Mouse (Mus musculus) R1 (cell line): ENCODE measurements at regions not wholly inside any gene's neighbourhood (a gene's known extent, or its start where the extent isn't known, plus 50 kb on each side); places are given as distances from the start of the nearest gene placed in this dataset.
"Not testable (repeated sequence)": the region's sequence is repeated elsewhere in the genome, so short reads cannot be mapped to it uniquely, and the experiment has no call there.

ENCODE experiments used
- DNase-seq: peaks from one replicate; pipeline ENCODE4 v3.0.0-alpha.2; 2018; ENCODE audit warnings: low read depth, low spot score

DNA sequence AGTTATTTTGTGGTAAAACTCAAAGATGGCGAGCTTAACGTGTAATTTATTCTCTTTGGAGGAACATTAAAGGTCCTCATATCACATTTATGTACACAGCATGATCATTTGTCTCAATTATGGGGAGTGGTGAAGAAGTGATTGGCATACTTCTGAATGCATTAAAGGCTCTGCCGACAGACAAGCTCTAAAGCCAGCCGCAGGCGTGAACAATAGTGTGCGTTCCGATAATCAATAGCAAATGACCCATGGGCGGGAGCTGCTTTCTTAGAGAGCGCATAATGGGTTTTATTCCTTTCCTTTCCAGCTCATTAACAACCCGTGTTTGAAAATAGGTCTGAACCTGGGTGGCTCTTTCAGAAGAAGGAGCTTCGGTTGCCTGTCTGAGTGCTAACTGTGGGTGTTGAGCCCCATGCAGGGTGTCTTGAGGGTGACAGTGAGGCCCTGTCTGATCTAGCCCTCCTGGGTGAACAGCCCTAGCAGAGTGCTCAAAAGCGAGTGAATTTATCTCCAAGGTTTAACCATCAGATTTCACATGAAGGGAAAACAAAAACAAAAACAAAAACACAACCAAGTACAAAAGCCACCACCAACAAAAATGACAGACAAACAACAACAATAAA lies 210.5 kb downstream of the Zfp619 start:
- DNase-seq: no peak

DNA sequence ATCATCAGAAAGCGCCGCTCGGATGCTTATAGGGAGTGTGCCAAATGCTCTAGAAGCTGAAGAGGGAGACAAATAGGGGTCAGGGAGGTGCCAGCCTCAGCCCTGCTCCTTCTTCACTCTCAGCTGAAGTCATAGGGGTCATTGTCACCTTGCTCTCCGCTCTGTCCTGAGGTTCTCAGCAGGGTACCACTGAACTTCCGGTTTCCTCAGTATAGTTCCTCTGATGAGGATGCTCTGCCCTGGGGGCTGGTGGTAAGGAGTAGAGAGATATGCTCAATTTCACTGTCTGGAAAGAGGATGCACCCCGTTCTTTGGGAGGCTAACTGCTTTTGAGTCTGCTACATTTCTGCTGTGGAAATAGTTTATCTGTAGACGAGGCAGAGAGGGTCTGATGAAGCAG lies 211.4 kb downstream of the Zfp619 start:
- DNase-seq: peak; percentile 42

DNA sequence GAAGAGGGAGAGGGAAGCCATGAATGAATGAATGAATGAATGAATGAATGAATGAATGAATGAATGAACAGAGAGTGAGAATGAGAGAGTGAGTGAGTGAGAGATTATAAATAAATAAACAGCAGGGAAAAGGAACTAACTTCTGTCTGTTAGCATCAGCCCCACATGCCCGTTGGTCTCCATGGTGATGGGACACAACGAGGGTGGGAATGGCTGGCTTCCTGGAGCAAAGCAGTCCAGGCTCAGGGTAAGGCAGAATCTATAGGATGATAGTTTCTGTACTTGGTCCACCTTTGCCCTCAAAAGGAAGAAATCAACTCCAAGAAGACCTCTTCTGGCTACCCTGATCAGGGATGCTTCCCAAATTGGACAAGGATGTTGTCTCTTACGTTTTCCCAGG lies 212.2 kb downstream of the Zfp619 start:
- no peak for DNase-seq

DNA sequence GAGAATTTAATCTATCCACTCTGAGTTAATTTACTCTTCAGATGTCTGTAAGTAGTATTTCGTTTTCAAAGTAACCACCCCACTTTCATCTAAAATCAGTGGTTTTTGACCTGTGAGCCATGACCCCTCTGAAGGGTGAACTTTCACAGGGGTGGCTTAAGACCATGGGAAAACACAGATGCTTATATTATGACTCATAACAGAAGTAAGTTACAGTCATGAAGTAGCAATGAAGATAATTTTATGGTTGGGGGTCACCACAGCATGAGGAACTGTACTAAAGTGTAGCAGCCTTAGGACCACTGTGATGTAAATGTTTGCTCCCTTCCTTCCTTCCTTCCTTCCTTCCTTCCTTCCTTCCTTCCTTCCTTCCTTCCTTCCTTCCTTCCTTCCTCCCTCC lies 215.2 kb downstream of the Zfp619 start:
- no peak for DNase-seq

DNA sequence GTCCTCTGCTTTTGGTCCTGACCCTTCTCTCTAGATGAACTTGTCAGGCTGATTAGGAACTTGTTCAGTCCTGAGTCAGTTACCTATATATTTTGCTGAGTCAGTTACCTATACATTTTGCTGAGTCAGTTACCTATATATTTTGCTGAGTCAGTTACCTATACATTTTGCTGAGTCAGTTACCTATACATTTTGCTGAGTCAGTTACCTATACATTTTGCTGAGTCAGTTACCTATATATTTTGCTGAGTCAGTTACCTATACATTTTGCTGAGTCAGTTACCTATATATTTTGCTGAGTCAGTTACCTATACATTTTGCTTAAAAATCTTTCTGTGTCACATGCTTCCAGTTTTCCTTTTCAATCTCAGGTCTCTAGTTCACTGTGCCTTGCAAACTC lies 230.8 kb downstream of the Zfp619 start:
- not testable (repeated sequence) for DNase-seq

DNA sequence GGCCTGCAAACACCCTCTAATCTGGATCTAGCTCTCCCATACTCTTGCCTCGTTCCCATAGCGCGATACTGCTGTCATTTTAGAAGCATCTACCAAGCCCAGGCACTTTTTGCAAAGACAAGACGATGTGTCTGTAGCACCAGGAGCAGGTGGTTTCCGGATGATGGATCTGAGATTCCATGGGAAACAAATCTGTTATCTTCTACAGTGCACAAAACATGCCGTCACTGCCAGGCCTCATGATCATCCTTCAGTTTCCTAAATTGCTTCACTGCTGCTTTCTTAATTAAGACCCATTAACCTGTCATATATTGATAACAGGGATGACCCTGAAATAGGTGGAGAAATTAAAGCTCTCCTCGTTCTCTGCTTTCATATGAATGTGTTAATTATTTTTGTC lies 232.9 kb downstream of the Zfp619 start:
- no peak for DNase-seq

- DNase-seq: no peak
These were observed 246.8 kb downstream of the Zfp619 start for GRCm38 (mm10) chr7:39764366-39764765.

DNA sequence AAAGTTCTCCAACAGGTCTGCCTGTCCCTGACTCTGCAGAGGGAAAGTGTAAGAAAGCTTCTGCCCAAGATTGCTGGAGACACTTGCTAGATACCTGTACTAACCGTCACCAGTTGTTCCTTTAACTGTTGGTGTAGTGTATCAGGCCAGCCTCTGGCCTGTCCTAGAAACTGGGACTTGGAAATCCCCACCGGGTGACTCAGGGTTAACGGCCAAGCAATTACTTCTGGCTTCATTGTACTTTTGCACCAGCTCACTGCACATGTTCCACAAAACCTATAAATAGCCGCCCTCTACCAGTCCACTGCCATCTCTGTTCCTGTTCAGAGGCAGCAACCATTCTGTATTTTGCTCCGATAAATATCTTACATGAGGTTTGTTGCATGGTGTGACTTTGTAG lies 247.5 kb downstream of the Zfp619 start:
- no peak for DNase-seq

DNA sequence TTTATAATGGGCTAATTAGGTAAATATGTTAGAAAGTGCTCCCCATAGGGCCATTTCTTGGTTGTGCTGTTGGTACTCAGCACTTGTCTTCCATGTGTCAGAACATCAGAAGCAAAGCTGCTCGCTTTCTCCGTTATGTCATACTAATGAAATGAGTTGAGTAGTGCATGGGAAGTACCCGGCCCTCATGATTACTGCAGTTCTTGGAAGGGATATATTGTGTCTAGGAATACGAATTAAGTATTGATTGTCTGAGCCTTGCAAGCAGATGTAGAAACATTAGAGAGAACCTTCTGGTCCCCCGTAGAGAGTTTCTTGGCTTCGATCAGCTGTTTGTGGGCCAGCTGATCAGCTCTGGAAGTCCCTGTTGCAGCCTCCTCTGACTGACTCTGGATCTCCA lies 255.7 kb downstream of the Zfp619 start:
- no peak for DNase-seq

GRCm38 (mm10) chr7:39789321-39789720 lies 271.8 kb downstream of the Zfp619 start:
- DNase-seq: no peak

GRCm38 (mm10) chr7:39789880-39790279 lies 272.3 kb downstream of the Zfp619 start:
- no peak for DNase-seq

DNA sequence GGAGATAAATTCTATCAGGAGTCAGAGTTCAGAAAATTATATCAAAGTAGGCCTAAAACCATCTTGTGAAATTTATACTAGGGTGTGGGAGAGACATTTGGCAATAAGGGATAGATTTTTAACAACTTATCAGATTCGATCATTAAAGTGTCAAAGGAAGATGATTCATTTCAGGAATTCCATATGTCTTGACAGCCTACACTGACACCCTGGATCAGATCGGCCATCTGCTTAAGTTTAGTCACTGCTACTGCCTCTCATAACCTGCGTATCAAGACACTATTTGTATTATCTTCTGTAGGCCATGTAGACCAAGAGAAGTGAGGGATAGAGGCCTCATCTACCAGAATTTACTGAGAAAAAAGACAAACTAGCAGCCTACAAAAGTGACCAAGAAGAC lies 277.2 kb downstream of the Zfp619 start:
- DNase-seq: no peak

DNA sequence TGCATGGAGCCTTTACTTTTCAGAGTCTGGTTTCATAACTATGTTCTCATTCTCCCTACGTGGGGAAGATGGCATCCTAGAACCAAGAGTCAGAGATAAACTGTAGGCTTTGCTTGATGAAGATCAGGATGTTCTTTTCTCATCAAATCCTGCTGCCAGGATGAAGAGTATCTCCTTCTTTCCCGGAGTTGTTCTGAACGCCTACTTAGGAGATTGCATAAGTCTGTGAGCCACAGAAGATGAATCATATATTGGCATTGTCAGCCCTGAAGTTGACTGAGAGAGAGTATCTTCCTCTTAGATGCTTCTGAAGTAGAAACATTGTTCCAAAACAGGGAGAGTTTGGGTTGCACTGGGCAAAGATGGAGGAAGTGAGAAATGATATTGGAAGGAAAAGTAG lies 286.7 kb downstream of the Zfp619 start:
- no peak for DNase-seq

DNA sequence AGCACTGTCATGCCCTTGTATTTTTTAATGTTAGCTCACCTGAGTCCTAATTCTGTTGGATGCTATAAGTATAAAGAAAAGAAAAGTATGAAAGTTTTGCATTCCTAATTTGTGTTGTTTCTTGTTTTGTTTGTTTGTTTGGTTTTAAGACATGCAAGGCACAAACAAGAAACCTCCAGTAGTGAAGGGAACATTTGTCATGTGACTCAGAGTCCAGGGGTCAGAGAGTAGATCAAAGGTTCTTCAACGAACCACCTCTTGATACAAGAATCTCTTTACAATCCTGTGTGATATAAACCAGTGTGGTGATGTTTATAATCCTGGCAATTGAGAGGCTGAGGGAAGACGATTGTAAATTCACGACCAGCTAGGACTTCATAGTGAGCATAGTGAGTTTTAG lies 300.5 kb downstream of the Zfp619 start:
- no peak for DNase-seq

DNA sequence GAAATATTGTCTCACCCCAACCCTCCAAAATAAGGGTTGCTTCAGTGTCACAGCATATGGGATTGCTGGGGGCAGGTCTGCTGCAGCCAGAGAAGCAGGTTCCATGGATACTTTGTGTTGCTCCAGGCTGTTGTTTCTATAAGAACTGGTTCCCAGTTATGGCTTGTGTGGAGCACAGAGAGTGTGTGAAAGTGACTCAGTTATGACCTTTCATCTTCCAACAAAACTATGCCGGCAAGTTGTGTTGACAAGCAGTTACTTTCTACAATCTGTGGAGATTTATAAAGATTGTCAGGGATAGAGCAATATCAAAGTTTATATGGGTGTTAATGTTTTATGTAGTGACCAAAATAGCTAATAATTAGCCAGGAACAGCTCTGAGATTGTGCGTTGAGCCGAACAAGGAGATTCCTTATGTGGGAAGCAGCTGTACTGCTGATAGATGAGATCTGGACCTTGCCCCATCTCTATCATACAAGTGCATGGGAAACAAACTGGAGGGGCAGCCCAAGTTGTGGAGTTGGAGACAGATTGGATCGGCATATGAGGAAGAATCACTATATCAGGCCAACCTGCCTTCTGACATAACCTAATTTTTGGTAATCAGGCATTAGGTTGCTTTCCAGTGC lies 305.1 kb downstream of the Zfp619 start:
- no peak for DNase-seq

DNA sequence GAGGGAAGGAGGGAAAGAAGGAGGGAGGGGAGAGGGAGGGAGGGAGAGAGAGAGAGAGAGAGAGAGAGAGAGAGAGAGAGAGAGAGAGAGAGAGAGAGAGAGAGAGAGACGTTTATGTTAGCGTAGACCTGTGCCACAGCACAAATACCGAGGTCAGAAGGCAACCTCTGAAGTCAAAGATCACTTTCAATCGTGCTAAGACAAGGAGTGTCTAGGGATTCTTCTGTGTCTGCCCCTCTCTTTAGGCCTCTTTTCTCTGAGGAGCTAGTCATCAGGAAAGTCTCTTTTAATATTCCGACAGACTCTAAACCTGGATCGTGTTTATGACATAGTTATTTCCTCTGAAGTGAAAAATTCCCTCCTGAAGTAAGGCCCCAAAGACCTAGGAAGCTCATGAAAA lies 310.8 kb downstream of the Zfp619 start:
- no peak for DNase-seq

DNA sequence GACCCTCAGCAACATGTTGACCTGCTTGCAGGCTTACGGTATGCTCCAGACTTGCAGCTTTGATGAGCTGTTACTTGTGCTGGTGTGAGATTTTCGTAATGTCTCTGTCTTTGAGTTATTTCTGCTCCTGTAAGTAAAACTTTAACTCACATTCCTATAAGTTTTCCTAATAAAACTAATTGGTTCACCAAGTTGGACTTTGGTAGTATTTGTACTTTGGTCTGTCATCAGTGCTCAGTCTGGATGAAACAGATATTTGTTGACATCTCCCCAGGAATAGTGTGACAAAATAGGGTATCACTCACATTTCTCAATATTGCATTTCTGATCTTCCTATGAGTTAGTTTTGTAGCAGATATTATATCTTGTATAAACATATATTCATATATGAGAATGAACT lies 313.3 kb downstream of the Zfp619 start:
- no peak for DNase-seq

- DNase-seq: no peak
These were observed 324.4 kb downstream of the Zfp619 start for GRCm38 (mm10) chr7:39841988-39842387.

GRCm38 (mm10) chr7:39847914-39848782 lies 330.6 kb downstream of the Zfp619 start:
- peak; percentile 53 for DNase-seq

DNA sequence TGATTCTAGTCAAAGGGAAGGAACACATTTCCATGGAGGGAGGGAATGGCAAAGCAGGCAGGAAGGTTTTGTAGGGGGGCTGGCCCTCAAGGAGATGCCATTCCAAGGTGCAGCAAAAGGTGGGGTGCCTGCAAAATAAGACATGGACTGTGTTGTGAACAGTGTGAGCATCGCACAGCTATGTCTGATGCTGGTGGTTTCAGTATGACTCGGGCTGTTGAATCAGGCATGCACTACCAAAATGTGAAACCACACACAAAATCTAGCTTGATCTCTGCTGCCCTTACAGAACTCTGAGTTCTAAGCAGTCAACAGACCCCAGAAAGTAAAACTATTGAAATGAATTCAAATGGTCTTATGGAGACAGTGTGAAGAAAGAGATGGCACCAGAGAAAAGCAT lies 339.7 kb downstream of the Zfp619 start:
- DNase-seq: no peak

- no peak for DNase-seq
These were observed 345.3 kb downstream of the Zfp619 start for GRCm38 (mm10) chr7:39862835-39863234.

DNA sequence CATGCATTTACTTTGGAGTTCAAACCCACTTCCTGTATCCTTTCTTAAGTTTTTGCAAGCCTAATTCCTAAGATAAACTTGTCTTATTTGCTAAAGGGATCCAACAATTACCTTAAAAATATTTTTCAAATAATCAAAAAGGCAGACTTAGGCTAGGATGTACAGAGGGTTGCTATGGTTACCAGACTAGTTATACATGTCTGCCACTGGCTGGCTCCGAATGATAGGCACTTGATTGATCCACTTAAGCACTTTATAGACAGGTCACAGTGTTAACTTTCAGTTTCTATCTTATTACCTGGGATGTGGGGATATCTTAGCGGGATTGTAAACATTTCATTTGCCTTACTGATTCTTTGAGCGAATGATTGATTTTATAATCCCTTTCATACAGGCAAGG lies 346.6 kb downstream of the Zfp619 start:
- no peak for DNase-seq

DNA sequence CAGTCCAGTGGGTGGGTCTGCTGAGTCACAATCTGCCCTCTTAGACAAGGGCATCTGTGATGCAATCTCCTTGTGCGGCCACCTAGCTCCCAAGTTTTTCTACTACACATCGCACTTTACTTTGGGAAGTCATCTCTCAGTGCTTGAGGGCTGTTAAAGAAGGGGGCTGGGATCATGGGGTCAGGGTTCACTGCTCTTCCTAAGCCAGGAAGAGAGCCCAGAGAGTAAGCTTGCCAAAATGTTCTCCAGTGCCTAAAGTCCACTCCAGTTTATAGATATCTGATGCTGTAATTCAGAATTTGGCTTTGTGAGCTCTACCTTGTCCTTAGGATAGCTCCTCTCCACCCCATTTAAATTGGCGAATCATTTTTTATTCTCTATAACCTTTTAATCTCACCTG lies 347.2 kb downstream of the Zfp619 start:
- no peak for DNase-seq
